Mouse (Mus musculus) lung, postnatal 36 days (tissue): ENCODE data around the gene Mfap3.
A peak's percentile ranks its signal among the peaks of the same experiment; 100 is the strongest.

Source experiments
- DNase-seq: peaks from one replicate; pipeline ENCODE4 v3.0.0; 2022; ENCODE audit warnings: mixed read lengths

Mfap3 gene

GRCm38 (mm10) chr11:57518091-57518750, at the start of gene Mfap3, which contains the start of gene Fam114a2:
Mfap3 (plus strand) TSS chr11:57518664.
Fam114a2 (minus strand) TSS chr11:57518617.
- peak; percentile 95 for DNase-seq

- DNase-seq: no peak
Measured at GRCm38 (mm10) chr11:57468706-57469105, 49.8 kb upstream of the Mfap3 start.

DNA sequence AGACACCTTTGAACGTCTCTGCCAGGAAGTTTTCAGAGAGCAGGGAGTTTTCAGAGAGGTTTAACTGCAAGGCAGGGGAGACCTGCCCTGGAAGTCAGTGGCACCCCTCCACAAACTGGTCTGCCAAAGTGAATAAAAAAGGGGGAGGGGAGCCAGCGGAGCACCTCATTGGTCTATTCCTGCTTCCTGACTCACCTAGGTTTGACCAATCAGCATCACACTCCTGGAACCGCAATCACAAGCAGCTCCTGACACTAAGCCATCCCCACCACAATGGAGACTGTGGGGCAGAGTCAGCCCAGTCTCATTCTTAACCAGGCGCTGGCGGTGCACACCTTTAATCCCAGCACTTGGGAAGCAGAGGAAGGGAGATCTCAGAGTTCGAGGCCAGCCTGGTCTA, 48.4 kb upstream of the Mfap3 start:
- DNase-seq: no peak

- DNase-seq: no peak
Measured at GRCm38 (mm10) chr11:57470979-57471378, 47.5 kb upstream of the Mfap3 start.

DNA sequence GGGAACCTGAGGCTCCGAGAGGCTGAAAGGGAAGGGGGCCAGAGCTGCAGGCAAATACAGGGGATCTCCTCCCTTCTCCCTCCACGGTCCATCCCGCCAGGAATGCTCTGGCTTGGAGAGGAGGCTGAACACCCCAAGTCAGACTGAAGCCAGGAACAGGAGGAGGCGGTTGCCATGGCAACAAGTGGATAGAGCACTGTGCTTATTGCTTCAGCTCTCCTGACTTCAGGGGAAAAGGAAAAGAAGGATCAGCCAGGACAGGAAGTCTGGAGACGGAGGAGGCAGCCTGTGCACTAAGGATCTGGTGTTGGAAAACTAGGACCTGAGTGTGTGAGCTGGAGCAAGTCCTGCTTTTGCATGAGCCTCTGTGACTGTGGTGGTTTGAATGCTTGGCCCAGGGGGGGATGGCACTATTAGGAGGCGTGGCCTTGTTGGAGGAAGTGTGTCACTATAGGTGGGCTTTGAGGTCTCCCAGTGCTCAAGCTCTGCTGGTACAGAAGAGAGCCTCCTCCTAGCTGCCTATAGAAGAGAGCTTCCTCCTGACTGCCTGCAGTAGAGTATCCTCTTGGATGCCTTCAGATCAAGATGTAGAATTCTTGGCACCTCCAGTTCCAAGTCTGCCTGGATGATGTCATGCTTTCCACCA, 44.0 kb upstream of the Mfap3 start:
- DNase-seq: no peak

DNA sequence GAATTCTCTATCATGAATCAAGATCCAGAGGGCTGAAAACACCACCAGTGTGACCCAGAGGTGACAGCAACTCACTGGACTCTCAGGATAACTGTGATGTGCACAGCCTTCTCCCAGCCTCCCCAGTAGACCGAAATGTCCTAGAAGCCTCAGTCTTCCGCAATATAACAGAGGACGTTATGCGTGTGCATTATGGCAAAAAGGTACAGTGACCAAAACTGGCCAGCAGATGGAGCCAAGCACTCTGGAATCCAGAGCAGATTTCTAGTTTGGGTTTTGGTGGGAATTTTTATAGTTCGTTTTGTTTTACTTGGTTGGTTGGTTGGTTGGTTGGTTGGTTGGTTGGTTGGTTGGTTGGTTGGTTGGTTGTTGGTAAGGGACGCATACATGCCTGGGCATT, 43.3 kb upstream of the Mfap3 start:
- peak; percentile 70 for DNase-seq

GRCm38 (mm10) chr11:57478077-57478476, 40.4 kb upstream of the Mfap3 start:
- no peak for DNase-seq

DNA sequence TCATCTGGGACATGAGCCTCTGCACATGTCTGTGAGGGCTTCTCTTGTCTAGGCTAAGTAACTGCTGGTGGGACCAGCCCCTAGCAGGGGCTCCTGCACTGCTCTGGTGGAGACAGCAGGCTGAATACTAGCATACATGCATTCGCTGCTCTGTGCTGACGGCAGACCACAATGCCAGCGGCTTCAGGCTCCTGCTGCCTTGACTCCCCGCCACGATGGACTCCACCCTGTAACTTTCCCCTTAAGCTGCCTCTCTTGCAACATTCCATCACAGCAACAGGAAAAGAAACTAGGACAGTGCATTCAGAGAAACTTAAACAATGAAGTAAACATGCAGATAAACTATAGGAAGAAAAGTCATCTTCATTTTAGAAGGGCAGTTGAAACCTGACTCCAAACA, 30.0 kb upstream of the Mfap3 start:
- DNase-seq: no peak

DNA sequence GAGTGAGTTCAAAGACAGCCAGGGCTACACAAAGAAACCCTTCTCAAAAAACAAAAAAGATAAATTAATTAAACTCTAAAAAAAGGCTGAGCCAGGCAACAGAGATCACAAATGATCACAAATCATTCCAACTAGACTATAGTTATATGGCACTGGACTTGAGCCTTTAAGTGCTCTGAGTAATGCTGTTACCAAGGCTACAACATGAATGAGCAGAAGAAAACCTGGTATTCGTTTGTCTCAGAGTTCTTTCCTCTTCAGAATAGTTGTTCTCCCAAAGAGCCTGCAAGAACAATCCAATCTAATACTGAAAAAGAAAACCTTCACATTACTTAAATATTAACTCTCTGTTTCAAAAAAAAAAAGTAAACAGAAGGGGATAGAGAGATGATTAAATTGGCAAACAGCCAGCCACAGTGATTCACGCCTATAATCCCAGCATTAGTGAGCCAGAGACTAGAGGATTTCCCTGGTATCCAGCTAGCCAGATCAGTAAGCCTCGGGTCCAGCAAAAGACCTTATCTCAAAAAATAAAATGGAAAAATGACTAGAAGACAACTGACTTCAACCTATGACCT, 21.9 kb upstream of the Mfap3 start:
- DNase-seq: no peak

DNA sequence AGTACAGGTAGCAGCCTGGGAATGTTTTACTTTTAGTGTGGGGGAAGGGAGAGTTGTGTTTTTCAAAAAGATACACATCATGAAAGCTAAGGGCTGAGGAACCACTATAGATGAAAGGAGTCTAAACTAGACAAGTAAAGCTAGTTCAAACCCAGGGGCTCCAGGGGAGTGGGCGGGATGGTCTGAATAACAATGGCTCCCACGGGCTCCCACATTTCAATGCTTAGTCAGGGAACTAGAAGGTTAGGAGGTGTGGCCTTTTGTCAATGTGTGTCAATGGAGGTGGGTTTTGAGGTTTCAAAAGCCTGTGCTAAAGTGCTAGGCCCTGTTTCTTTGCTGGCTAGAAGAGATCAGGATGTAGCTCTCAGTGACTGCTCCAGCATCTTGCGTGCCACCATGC, 20.8 kb upstream of the Mfap3 start:
- no peak for DNase-seq

GRCm38 (mm10) chr11:57498215-57498614, 20.2 kb upstream of the Mfap3 start:
- DNase-seq: no peak

GRCm38 (mm10) chr11:57503155-57503554, 15.3 kb upstream of the Mfap3 start:
- no peak for DNase-seq

DNA sequence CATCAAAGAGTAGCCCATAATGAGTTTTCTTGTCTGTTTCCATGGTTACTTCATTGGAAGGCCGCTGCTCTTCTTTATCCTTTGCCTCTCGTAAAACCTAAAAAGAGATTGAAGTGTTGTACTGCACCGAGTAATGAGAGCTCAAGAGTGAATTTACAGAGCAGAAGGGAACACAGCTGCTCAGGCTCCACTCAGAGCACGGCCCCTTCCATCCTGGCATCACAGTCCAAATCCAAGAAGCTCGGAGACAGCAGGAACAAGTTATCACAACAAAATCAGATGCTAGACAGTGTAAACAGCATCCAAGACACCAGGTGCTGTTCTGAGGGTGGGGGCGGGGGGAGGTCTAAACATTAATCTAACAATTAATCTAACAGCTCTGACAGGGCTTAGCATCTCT, 11.6 kb upstream of the Mfap3 start:
- DNase-seq: no peak

DNA sequence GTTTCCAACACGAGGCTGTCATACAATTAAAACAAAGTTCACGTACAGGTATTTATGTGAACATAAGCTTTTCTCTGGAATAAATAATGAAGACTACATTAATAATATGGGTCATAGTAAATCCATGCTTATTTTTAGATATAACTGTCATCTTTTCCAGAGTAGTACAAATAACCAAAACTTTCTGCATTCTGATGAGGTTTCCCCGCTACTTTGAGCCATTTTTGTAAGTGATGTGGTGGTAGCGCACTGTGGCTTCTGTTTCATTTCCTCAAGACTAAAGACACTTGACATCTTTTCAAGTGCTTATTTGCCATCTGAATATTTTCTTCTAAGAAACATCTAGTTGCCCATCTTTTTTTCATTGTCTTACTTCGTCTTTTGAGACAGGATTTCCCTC, 3.2 kb upstream of the Mfap3 start:
- no peak for DNase-seq

- DNase-seq: peak; percentile 14
Measured at GRCm38 (mm10) chr11:57516946-57517441, 1.5 kb upstream of the Mfap3 start.

DNA sequence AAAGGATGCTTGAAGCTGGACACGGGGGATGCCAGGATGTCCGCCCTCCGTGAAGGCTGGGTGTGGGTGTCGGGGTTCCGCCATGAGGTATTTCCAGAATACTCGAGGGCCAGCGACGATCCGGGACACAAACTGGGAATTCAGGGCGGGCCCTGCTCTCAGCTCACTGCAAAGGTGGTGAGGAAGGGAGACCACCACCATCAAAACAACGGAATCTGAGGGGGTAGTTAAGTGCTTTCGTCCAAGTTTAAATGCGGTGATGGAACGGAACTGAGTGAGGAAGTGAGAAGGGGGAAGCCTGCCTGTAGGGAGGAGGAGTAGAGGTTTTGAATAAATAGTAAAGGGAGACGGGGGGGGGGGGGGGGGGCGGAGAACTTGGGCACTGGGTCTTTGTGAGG, 286 bp downstream of the Mfap3 start:
- DNase-seq: no peak

GRCm38 (mm10) chr11:57519304-57519703, 840 bp downstream of the Mfap3 start:
- no peak for DNase-seq

- no peak for DNase-seq
Measured at GRCm38 (mm10) chr11:57521206-57521605, 2.7 kb downstream of the Mfap3 start.

DNA sequence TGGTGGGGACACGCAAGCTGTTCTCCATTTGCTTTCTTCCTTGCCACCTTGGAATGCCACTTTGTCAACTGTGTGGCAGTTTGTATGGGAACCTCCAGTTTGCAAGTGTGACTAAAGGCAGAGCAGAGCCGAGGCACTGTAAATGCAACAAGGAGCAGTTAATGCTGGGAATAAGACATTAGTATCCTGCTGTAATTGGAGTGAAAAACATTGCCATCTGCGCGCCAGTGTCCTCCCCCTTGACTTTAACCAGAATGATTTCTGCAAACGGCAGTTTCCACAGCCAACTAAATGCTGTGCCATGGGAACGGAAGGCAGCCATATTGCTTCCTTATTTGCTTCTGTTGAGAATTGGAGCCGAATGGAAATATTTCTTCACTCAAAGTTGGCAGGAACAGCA, 3.6 kb downstream of the Mfap3 start:
- no peak for DNase-seq

- no peak for DNase-seq
Measured at GRCm38 (mm10) chr11:57523418-57523817, 5.0 kb downstream of the Mfap3 start.

- peak; percentile 50 for DNase-seq
Measured at GRCm38 (mm10) chr11:57524597-57524996, 6.1 kb downstream of the Mfap3 start.

DNA sequence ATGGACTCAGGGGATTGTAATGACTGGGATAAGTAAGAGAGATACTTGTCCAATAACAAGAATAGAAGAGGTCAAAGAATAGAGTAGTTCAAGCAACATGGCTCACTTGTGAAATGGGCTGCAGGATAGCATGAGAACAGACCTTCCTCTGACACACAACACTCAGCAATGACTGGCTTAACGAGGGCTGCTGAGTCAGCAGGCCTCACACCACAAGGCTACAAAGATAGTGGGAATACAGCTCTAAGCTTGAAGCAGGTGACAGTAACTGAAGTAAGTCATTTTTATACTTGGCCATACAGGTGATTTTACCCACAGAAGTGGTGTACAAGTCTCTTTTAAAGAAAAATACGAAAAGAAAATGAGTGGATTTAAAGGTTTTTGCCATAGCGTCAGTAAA, 7.4 kb downstream of the Mfap3 start:
- no peak for DNase-seq

- DNase-seq: no peak
Measured at GRCm38 (mm10) chr11:57527506-57527905, 9.0 kb downstream of the Mfap3 start.

- no peak for DNase-seq
Measured at GRCm38 (mm10) chr11:57529111-57529510, 10.6 kb downstream of the Mfap3 start.
